Mouse (Mus musculus): ENCODE measurements around the gene Ercc1.

The Ercc1 gene

GRCm38 (mm10) chr7:19337122-19337521 is 7.5 kb upstream of the Ercc1 start:
- no peak for DNase-seq (ENCODE audit: low spot score in 2 of 2)

- no peak for DNase-seq (ENCODE audit: low spot score in 2 of 2)
Measured at GRCm38 (mm10) chr7:19338060-19338459, 6.5 kb upstream of the Ercc1 start.

- no peak for DNase-seq (ENCODE audit: low spot score in 2 of 2)
Measured at GRCm38 (mm10) chr7:19338596-19338995, 6.0 kb upstream of the Ercc1 start.

- no peak for DNase-seq (ENCODE audit: low spot score in 2 of 2)
Measured at GRCm38 (mm10) chr7:19341250-19341649, 3.3 kb upstream of the Ercc1 start.

GRCm38 (mm10) chr7:19341761-19342409 is 2.7 kb upstream of the Ercc1 start:
- no peak for DNase-seq (ENCODE audit: low spot score in 2 of 2)

- DNase-seq (ENCODE audit: low spot score in 2 of 2), result peak; percentile 53 to 76
Measured at GRCm38 (mm10) chr7:19342481-19343027, 2.0 kb upstream of the Ercc1 start.

- DNase-seq (ENCODE audit: low spot score in 2 of 2), result peak; percentile 59 to 69
Measured at GRCm38 (mm10) chr7:19343210-19343808, 1.3 kb upstream of the Ercc1 start.

GRCm38 (mm10) chr7:19344938-19345471 is 427 bp downstream of the Ercc1 start:
- peak; percentile 98 to 99 for DNase-seq (ENCODE audit: low spot score in 2 of 2)

- no peak for DNase-seq (ENCODE audit: low spot score in 2 of 2)
Measured at GRCm38 (mm10) chr7:19349188-19349915, 4.8 kb downstream of the Ercc1 start.

- DNase-seq (ENCODE audit: low spot score in 2 of 2), result no peak
Measured at GRCm38 (mm10) chr7:19350221-19350620, 5.6 kb downstream of the Ercc1 start.

GRCm38 (mm10) chr7:19354991-19355390 is 10.4 kb downstream of the Ercc1 start:
- DNase-seq (ENCODE audit: low spot score in 2 of 2), result no peak

- no peak for DNase-seq (ENCODE audit: low spot score in 2 of 2)
Measured at GRCm38 (mm10) chr7:19356311-19356710, 11.7 kb downstream of the Ercc1 start.

- no peak for DNase-seq (ENCODE audit: low spot score in 2 of 2)
Measured at GRCm38 (mm10) chr7:19357381-19358375, 13.1 kb downstream of the Ercc1 start.

- no peak for DNase-seq (ENCODE audit: low spot score in 2 of 2)
Measured at GRCm38 (mm10) chr7:19358634-19359033, 14.1 kb downstream of the Ercc1 start.

GRCm38 (mm10) chr7:19359299-19359891 is 14.8 kb downstream of the Ercc1 start, which contains the start of the genes Cd3eap and Ppp1r13l:
Gene Cd3eap, minus strand, starts transcription at chr7:19359483.
Gene Ppp1r13l, plus strand, starts transcription at chr7:19359749.
- DNase-seq (ENCODE audit: low spot score in 2 of 2), result peak; percentile 76 to 78

GRCm38 (mm10) chr7:19359892-19360641 is 15.5 kb downstream of the Ercc1 start:
- peak; percentile 66 to 73 for DNase-seq (ENCODE audit: low spot score in 2 of 2)

- peak; percentile 72 to 78 for DNase-seq (ENCODE audit: low spot score in 2 of 2)
Measured at GRCm38 (mm10) chr7:19360944-19361343, 16.4 kb downstream of the Ercc1 start.

GRCm38 (mm10) chr7:19361720-19362119 is 17.1 kb downstream of the Ercc1 start:
- peak; percentile 64 to 78 for DNase-seq (ENCODE audit: low spot score in 2 of 2)

- DNase-seq (ENCODE audit: low spot score in 2 of 2), result no peak
Measured at GRCm38 (mm10) chr7:19362276-19362675, 17.7 kb downstream of the Ercc1 start.

GRCm38 (mm10) chr7:19363881-19364280 is 19.3 kb downstream of the Ercc1 start:
- peak; percentile 55 to 60 for DNase-seq (ENCODE audit: low spot score in 2 of 2)
